Mouse (Mus musculus) hematopoietic stem cell, adult 5-6 weeks (primary cell): ENCODE measurements around the gene Kdm2b. TPM values are rescaled to one million over a fixed set of nuclear protein-coding genes. Genes with fewer than 3 reads are reported as not detected.
A peak's percentile ranks its signal among the peaks of the same experiment; 100 is the strongest.

ENCODE experiments used
- ATAC-seq, 2 experiments: fragments of 125-278 bp in 1 of 2; replicated peaks in 1 of 2; 2 replicates each; pipeline ENCODE4 v1.8.0; 2016 to 2017; ENCODE audit warnings: inconsistent platforms in 2 of 2, mild to moderate bottlenecking in 2 of 2, moderate number of reproducible peaks in 2 of 2, low read depth in 1 of 2, moderate TSS enrichment in 1 of 2; ENCODE audit not compliant: low FRiP score in 2 of 2, poor library complexity in 2 of 2, severe bottlenecking in 2 of 2, insufficient read depth in 1 of 2, low TSS enrichment in 1 of 2
- total RNA-seq: library from RNA; stranded (forward); fragments of 172-1452, 232-1000 nt; gene quantifications from 2 replicates; pipeline ENCODE4 v1.2.3, GENCODE M21; 2017

Kdm2b gene
- total RNA-seq, 1 experiment from 2014 or later, result 70.8 TPM

- peak; percentile 3 to 15; a peak in 1 of 4 replicates for ATAC-seq
Observed at GRCm38 (mm10) chr5:122951913-122952641, 37.5 kb downstream of the Kdm2b start.

- ATAC-seq, result peak; percentile 68 to 69
Observed at GRCm38 (mm10) chr5:122951056-122951912, 38.3 kb downstream of the Kdm2b start.

- peak; percentile 29; a peak in 2 of 4 replicates for ATAC-seq
Observed at GRCm38 (mm10) chr5:122950329-122950953, 39.2 kb downstream of the Kdm2b start.

DNA sequence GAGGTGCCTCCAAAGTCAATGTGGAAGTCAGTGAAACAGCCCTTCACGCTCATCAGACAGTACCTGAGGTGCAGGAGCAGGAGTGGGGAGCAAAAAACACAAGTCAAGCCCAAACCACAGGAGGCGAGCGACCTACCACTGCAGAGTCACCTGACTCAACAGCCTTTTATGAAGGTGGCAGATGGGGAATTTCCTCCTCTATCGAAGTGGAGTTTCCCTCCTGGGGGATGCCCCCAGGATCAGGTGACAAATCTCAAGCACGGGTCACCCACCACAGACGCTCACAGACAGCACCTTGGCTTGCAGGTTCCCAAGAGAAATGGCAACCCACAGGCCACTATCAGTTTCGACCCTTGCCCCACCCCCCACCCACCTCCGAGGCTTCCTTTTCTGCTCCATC is 40.5 kb downstream of the Kdm2b start:
- ATAC-seq, result 0 out of 4 replicates have a peak, but pooled peaks of 1 of the 2 experiments have one; percentile 17

GRCm38 (mm10) chr5:122947534-122947933 is 42.1 kb downstream of the Kdm2b start:
- ATAC-seq, result no peak

DNA sequence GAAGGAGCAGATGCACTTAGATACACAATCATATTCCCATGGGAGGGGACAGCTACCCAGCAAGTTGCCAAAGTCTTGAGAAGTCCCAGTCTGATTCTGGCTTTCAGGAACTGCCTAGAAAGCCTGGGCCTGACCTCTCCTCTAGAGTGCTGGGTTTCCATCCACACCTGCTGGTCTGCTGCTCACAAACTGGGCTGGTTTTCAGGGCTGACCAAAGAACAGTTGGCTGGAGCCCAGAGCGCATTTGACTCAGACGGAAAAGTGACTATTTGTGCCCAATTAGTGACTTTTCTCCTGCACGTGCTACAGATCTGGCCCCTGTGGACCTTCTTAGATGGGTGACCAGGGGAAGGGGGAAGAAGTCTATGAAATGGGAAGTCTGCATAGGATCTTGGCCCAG is 50.9 kb downstream of the Kdm2b start:
- ATAC-seq, result no peak

GRCm38 (mm10) chr5:122937958-122938540 is 51.6 kb downstream of the Kdm2b start:
- ATAC-seq, result no peak

DNA sequence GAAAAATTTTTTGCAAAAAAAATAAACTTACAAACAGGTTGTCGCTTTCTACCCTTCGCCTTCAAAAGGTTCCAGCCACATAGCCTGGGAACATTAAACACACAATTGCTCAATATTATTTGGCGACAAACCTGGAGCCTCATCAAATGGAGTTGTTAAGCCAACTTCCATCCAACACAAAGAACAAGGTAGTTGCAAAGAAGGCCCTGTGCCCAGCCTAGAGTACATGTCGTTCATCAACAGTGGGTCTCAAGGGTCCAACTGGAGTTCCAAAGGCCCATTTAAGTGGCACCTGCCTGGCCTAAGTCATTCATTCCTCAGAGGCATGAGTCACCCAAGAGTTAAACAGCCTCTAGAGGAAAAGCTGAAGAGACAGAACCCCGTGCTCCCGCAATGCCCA is 52.6 kb downstream of the Kdm2b start:
- ATAC-seq, result no peak

DNA sequence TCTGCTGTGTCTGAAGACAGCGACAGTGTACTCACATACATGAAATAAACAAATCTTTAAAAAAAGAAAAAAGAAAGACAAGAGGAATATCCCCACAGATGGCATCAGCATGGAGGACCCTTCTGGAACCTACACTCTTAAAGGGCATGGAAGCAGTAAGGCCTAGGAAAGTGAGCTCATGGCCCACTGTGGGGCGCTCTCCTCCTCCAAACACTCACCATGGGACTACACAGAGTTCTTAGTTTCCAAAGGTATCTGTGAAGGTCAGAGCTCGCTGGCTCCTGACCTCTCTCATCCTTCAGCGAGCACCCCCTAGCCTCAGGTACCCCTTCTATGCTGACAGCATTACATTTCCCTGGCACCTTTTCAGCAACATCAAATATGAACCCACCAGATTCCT is 53.8 kb downstream of the Kdm2b start:
- no peak for ATAC-seq

GRCm38 (mm10) chr5:122930991-122931390 is 58.6 kb downstream of the Kdm2b start:
- no peak for ATAC-seq

DNA sequence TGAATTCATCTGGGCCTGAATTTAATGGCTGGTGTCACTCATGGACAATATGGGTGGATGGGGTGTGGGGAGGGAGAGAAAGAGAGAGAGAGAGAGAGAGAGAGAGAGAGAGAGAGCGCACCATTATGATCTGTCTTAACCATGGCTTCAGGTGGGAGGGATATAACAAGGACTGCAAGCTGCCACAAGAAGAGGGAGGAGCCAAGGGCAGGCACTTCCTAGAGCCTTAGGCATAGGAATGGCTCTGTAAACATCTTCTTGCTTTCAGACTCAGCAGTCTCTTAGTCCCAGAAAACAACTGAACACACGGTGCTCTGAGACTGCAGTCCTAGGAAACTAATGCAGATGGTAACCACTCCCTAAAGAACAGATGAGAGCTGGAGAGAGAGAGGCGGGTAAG is 61.3 kb downstream of the Kdm2b start:
- no peak for ATAC-seq

- ATAC-seq, result no peak
Observed at GRCm38 (mm10) chr5:122927703-122928102, 61.9 kb downstream of the Kdm2b start.

DNA sequence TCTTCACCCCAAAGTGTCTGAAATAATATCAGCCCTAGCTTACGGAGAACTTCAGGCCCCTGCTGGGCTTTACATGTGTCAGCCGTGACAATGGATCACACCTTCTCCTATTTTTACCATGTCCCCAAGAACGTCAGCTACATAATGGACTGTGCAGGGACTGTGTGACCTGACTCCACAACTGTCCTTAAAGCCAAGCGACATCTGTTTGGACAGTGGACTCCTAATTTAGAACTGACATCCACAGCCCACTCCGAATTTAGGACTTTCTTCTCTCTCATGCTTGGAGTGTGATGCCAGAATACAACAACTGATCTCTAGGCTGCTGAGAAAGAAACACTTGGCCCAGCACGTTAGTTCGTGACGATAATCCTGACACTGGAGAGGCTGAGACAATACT is 62.5 kb downstream of the Kdm2b start:
- ATAC-seq, result no peak

- ATAC-seq, result no peak
Observed at GRCm38 (mm10) chr5:122926341-122926740, 63.3 kb downstream of the Kdm2b start.

GRCm38 (mm10) chr5:122925534-122925958 is 64.1 kb downstream of the Kdm2b start:
- ATAC-seq, result peak; percentile 69

GRCm38 (mm10) chr5:122923871-122924465 is 65.7 kb downstream of the Kdm2b start:
- ATAC-seq, result no peak

DNA sequence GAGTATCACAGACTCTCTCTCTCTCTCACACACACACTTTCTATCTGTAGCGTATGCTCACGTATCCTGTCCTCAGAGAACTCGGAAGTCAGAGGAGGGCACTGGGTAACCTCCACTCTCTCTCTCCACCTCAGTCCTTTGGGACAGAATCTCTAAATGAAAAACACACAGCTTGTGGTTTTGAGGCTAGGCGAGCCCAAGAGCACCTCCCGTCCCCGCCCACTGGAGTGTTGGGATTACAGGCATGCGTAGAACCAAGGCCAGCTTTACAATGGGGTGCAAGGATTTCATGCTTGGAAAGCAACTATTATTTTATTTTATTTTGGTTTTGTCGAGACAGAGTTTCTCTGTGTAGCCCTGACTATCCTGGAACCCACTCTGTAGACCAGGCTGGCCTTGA is 67.7 kb downstream of the Kdm2b start:
- ATAC-seq, result no peak
